Mouse (Mus musculus): ENCODE results near the gene Mthfd1. TPM values are rescaled to one million over a fixed set of nuclear protein-coding genes. Genes with fewer than 3 reads are reported as not detected.

The Mthfd1 gene
- polyA plus RNA-seq, 1 experiment from 2014 or later = 105 TPM

- WGBS = 6% methylated on average over 17 of the region's 17 CpGs
- Histone ChIP-seq H3K4me3 (ENCODE audit: low read depth, low read length) (peak overlapping the region; percentile 66), H3K27me3 (replicated peaks; ENCODE audit: insufficient read depth, low read length) (no peaks in the 10 kb centered on the region), H3K9me3 (ENCODE audit: low read length) (no peaks in the 10 kb centered on the region), H3K4me1 (ENCODE audit: insufficient read depth, low read depth, low read length) (peaks cover 7% of the 10 kb centered on the region), H3K4me2 (replicated peaks; ENCODE audit: low read depth, low read length) (peak overlapping the region; percentile 86), H3K9ac (replicated peaks; ENCODE audit: low read depth) (peak overlapping the region; percentile 51; the same call in 1 of the 2 replicates), H3K36me3 (ENCODE audit: insufficient read depth, low read length) (no peaks in the 10 kb centered on the region), H3K27ac (ENCODE audit: low read length) (peak overlapping the region; percentile 91)
- peak; percentile 86 for DNase-seq (ENCODE audit: low spot score)
- peak; percentile 75 for TF ChIP-seq EP300 (IDR thresholded peaks at IDR 0.05)
- peak; percentile 1; the same call in 1 of the 2 replicates for TF ChIP-seq CTCF (IDR thresholded peaks at IDR 0.05)
- 0 out of 2 replicates have a peak, but pooled peaks have one; percentile 18 for ATAC-seq
These were observed 1.2 kb downstream of the Mthfd1 start for GRCm38 (mm10) chr12:76256114-76256843.

- no peak for ATAC-seq
- Histone ChIP-seq H3K4me1 (ENCODE audit: insufficient read depth, low read depth, low read length) (peaks cover 7% of the 10 kb centered on the region), H3K4me2 (replicated peaks; ENCODE audit: low read depth, low read length) (no peak overlapping the region), H3K27me3 (replicated peaks; ENCODE audit: insufficient read depth, low read length) (no peaks in the 10 kb centered on the region), H3K27ac (ENCODE audit: low read length) (no peak overlapping the region), H3K9ac (replicated peaks; ENCODE audit: low read depth) (no peak overlapping the region), H3K36me3 (ENCODE audit: insufficient read depth, low read length) (no peaks in the 10 kb centered on the region), H3K4me3 (ENCODE audit: low read depth, low read length) (no peak overlapping the region), H3K9me3 (ENCODE audit: low read length) (no peaks in the 10 kb centered on the region)
- no peak for DNase-seq (ENCODE audit: low spot score)
- WGBS = 80% methylated on average over 3 of the region's 3 CpGs
- TF ChIP-seq EP300 (IDR thresholded peaks at IDR 0.05) = no peak
- no peak for TF ChIP-seq CTCF (IDR thresholded peaks at IDR 0.05)
These were observed 5.6 kb downstream of the Mthfd1 start for GRCm38 (mm10) chr12:76260673-76261072.

GRCm38 (mm10) chr12:76261556-76261955 lies 6.5 kb downstream of the Mthfd1 start:
- no peak overlapping the region for H3K4me3 ChIP-seq (ENCODE audit: low read depth, low read length)
- no peaks in the 10 kb centered on the region for H3K4me1 ChIP-seq (ENCODE audit: insufficient read depth, low read depth, low read length)
- ATAC-seq (no peak), DNase-seq (ENCODE audit: low spot score) (no peak)
- H3K36me3 ChIP-seq (ENCODE audit: insufficient read depth, low read length) = no peaks in the 10 kb centered on the region
- WGBS = 86% methylated on average over 4 of the region's 4 CpGs
- no peaks in the 10 kb centered on the region for H3K27me3 ChIP-seq (replicated peaks; ENCODE audit: insufficient read depth, low read length)
- H3K4me2 ChIP-seq (replicated peaks; ENCODE audit: low read depth, low read length) = no peak overlapping the region
- no peak overlapping the region for H3K27ac ChIP-seq (ENCODE audit: low read length)
- TF ChIP-seq EP300 (IDR thresholded peaks at IDR 0.05) (no peak), CTCF (IDR thresholded peaks at IDR 0.05) (no peak)
- no peaks in the 10 kb centered on the region for H3K9me3 ChIP-seq (ENCODE audit: low read length)
- H3K9ac ChIP-seq (replicated peaks; ENCODE audit: low read depth) = no peak overlapping the region

GRCm38 (mm10) chr12:76262918-76263317 lies 7.8 kb downstream of the Mthfd1 start:
- H3K9ac ChIP-seq (replicated peaks; ENCODE audit: low read depth) = no peak overlapping the region
- no peaks in the 10 kb centered on the region for H3K36me3 ChIP-seq (ENCODE audit: insufficient read depth, low read length)
- H3K27ac ChIP-seq (ENCODE audit: low read length) = no peak overlapping the region
- 96% methylated on average over 4 of the region's 4 CpGs for WGBS
- no peak for ATAC-seq
- no peaks in the 10 kb centered on the region for H3K9me3 ChIP-seq (ENCODE audit: low read length)
- no peaks in the 10 kb centered on the region for H3K4me1 ChIP-seq (ENCODE audit: insufficient read depth, low read depth, low read length)
- H3K4me2 ChIP-seq (replicated peaks; ENCODE audit: low read depth, low read length) = no peak overlapping the region
- H3K4me3 ChIP-seq (ENCODE audit: low read depth, low read length) = no peak overlapping the region
- no peak for TF ChIP-seq CTCF (IDR thresholded peaks at IDR 0.05)
- no peak for TF ChIP-seq EP300 (IDR thresholded peaks at IDR 0.05)
- no peaks in the 10 kb centered on the region for H3K27me3 ChIP-seq (replicated peaks; ENCODE audit: insufficient read depth, low read length)
- DNase-seq (ENCODE audit: low spot score) = no peak

GRCm38 (mm10) chr12:76263876-76264275 lies 8.8 kb downstream of the Mthfd1 start:
- H3K4me3 ChIP-seq (ENCODE audit: low read depth, low read length) = no peak overlapping the region
- H3K27me3 ChIP-seq (replicated peaks; ENCODE audit: insufficient read depth, low read length) = no peaks in the 10 kb centered on the region
- H3K4me1 ChIP-seq (ENCODE audit: insufficient read depth, low read depth, low read length) = no peaks in the 10 kb centered on the region
- 0 out of 2 replicates have a peak overlapping the region, but pooled peaks have one; percentile 10 for H3K27ac ChIP-seq (ENCODE audit: low read length)
- H3K9ac ChIP-seq (replicated peaks; ENCODE audit: low read depth) = no peak overlapping the region
- DNase-seq (ENCODE audit: low spot score) (no peak), ATAC-seq (no peak)
- H3K36me3 ChIP-seq (ENCODE audit: insufficient read depth, low read length) = no peaks in the 10 kb centered on the region
- no peak overlapping the region for H3K4me2 ChIP-seq (replicated peaks; ENCODE audit: low read depth, low read length)
- no peaks in the 10 kb centered on the region for H3K9me3 ChIP-seq (ENCODE audit: low read length)
- TF ChIP-seq CTCF (IDR thresholded peaks at IDR 0.05) (no peak), EP300 (IDR thresholded peaks at IDR 0.05) (no peak)
- WGBS = 80% methylated on average over 1 of the region's 1 CpGs

GRCm38 (mm10) chr12:76264325-76264965 lies 9.3 kb downstream of the Mthfd1 start:
- WGBS = 69% methylated on average over 9 of the region's 9 CpGs

More at GRCm38 (mm10) chr12:76264325-76264965, 9.3 kb downstream of the Mthfd1 start:
- Histone ChIP-seq H3K4me3 (ENCODE audit: low read depth, low read length) (no peak overlapping the region), H3K4me2 (replicated peaks; ENCODE audit: low read depth, low read length) (no peak overlapping the region), H3K27ac (ENCODE audit: low read length) (0 out of 2 replicates have a peak overlapping the region, but pooled peaks have one; percentile 14), H3K36me3 (ENCODE audit: insufficient read depth, low read length) (no peaks in the 10 kb centered on the region), H3K27me3 (replicated peaks; ENCODE audit: insufficient read depth, low read length) (no peaks in the 10 kb centered on the region), H3K4me1 (ENCODE audit: insufficient read depth, low read depth, low read length) (no peaks in the 10 kb centered on the region), H3K9ac (replicated peaks; ENCODE audit: low read depth) (no peak overlapping the region), H3K9me3 (ENCODE audit: low read length) (no peaks in the 10 kb centered on the region)
- DNase-seq (ENCODE audit: low spot score) (peak; percentile 75), ATAC-seq (peak; percentile 35; the same call in 1 of the 2 replicates)
- TF ChIP-seq CTCF (IDR thresholded peaks at IDR 0.05) (no peak), EP300 (IDR thresholded peaks at IDR 0.05) (no peak)

All from lung, postnatal 0 days (tissue).